27 mouse cellular contexts compared by ENCODE assay signal in genomic region chr14:79216366-79216765, GRCm38 (mm10). TPM values are rescaled to one million over a fixed set of nuclear protein-coding genes. Genes with fewer than 3 reads are reported as not detected.
DNase-seq lines count a peak whose midpoint lies in the region; ATAC-seq and TF ChIP-seq lines count a peak whose summit lies in the region.
"Had no signal": no experiment of that assay in that cellular context is flagged by ENCODE, and none has a peak within 500 bp of the region (broad histone marks: within the 10 kb centered on the region; RNA-seq: fewer than 3 reads in every experiment).

No protein-coding gene starts in this region.

- H3K9me3 ChIP-seq in embryonic facial prominence, embryonic 14.5 days (ENCODE audit: control insufficient read depth, low read length) = no peaks in the 10 kb centered on the region
- no peaks in the 10 kb centered on the region for H3K9me3 ChIP-seq in embryonic facial prominence, embryonic 10.5 days
- H3K9me3 ChIP-seq in lung, embryonic 14.5 days (ENCODE audit: low read depth, low read length) = no peaks in the 10 kb centered on the region
- H3K9me3 ChIP-seq: embryonic facial prominence, embryonic 13.5 days; forebrain, embryonic 13.5 days; forebrain, embryonic 15.5 days had no signal

- H3K27me3 ChIP-seq in embryonic facial prominence, embryonic 14.5 days (replicated peaks; ENCODE audit: control insufficient read depth, insufficient read depth, low read length) = no peaks in the 10 kb centered on the region
- H3K27me3 ChIP-seq in embryonic facial prominence, embryonic 10.5 days (replicated peaks; ENCODE audit: low read depth, poor library complexity, severe bottlenecking) = no peaks in the 10 kb centered on the region
- H3K27me3 ChIP-seq in lung, embryonic 14.5 days (ENCODE audit: insufficient read depth, low read length) = no peaks in the 10 kb centered on the region
- H3K27me3 ChIP-seq: embryonic facial prominence, embryonic 13.5 days; forebrain, embryonic 13.5 days; forebrain, embryonic 15.5 days; Patski had no signal

- ATAC-seq in embryonic facial prominence, embryonic 14.5 days (ENCODE audit: low read depth) = 0 out of 2 replicates have a peak, but pooled peaks have one; percentile 47
- peak; percentile 44; the same call in 1 of the 2 replicates for ATAC-seq in lung, embryonic 14.5 days (ENCODE audit: insufficient read depth)
- ATAC-seq: activated CD4-positive, CD25-positive, alpha-beta regulatory T cell, adult 4 months; forebrain, embryonic 13.5 days; forebrain, embryonic 15.5 days; forebrain, postnatal 0 days; Patski had no signal

- H3K4me3 ChIP-seq in embryonic facial prominence, embryonic 14.5 days (ENCODE audit: low read depth, low read length) = no peak overlapping the region
- H3K4me3 ChIP-seq in embryonic facial prominence, embryonic 10.5 days = no peak overlapping the region
- H3K4me3 ChIP-seq in lung, embryonic 14.5 days (ENCODE audit: low read depth, low read length) = no peak overlapping the region
- H3K4me3 ChIP-seq: embryonic facial prominence, embryonic 13.5 days; forebrain, embryonic 13.5 days; forebrain, embryonic 15.5 days had no signal

- 44% methylated on average over 2 of the region's 2 CpGs for WGBS in embryonic facial prominence, embryonic 14.5 days
- 72% methylated on average over 2 of the region's 2 CpGs for WGBS in embryonic facial prominence, embryonic 10.5 days
- WGBS in lung, embryonic 14.5 days = 46% methylated on average over 2 of the region's 2 CpGs

- peak; percentile 32 for DNase-seq in embryonic facial prominence, embryonic 14.5 days (ENCODE audit: low spot score)
- no peak for DNase-seq in embryonic facial prominence, embryonic 10.5 days (ENCODE audit: low spot score)
- no peak for DNase-seq in lung, embryonic 14.5 days
- DNase-seq in lung, postnatal 25 days (ENCODE audit: low spot score) = no peak
- DNase-seq in 3T3-L1 (ENCODE audit: low read depth, low spot score) = peak; percentile 54
- DNase-seq in layer of hippocampus, adult 18-20 months (ENCODE audit: low spot score in 2 of 2) = no peak
- DNase-seq: adrenal gland, adult 8-10 months; adrenal gland, postnatal 14 days; adrenal gland, postnatal 36 days; cerebellum, adult 11-12 months; cerebellum, adult 2 months; cerebellum, adult 9-10 months; cerebellum, postnatal 10 days; cerebellum, postnatal 25 days; forebrain, postnatal 0 days had no signal

- no peaks in the 10 kb centered on the region for H3K36me3 ChIP-seq in embryonic facial prominence, embryonic 14.5 days (ENCODE audit: control insufficient read depth, insufficient read depth, low read length)
- H3K36me3 ChIP-seq in embryonic facial prominence, embryonic 10.5 days (replicated peaks) = no peaks in the 10 kb centered on the region
- H3K36me3 ChIP-seq in lung, embryonic 14.5 days (ENCODE audit: insufficient read depth) = no peaks in the 10 kb centered on the region
- H3K36me3 ChIP-seq: embryonic facial prominence, embryonic 13.5 days; forebrain, embryonic 15.5 days had no signal

- peaks cover 4% of the 10 kb centered on the region; the same call in 1 of the 2 replicates for H3K4me1 ChIP-seq in embryonic facial prominence, embryonic 14.5 days (ENCODE audit: control insufficient read depth, insufficient read depth, low read length)
- H3K4me1 ChIP-seq in embryonic facial prominence, embryonic 10.5 days = no peaks in the 10 kb centered on the region; the same call in 1 of the 2 replicates
- no peaks in the 10 kb centered on the region for H3K4me1 ChIP-seq in lung, embryonic 14.5 days (ENCODE audit: insufficient read depth)
- H3K4me1 ChIP-seq: embryonic facial prominence, embryonic 13.5 days; forebrain, embryonic 13.5 days; forebrain, embryonic 15.5 days had no signal

- no peak overlapping the region for H3K27ac ChIP-seq in embryonic facial prominence, embryonic 14.5 days (replicated peaks; ENCODE audit: low read depth, low read length)
- H3K27ac ChIP-seq in embryonic facial prominence, embryonic 10.5 days (replicated peaks) = no peak overlapping the region
- H3K27ac ChIP-seq in lung, embryonic 14.5 days (ENCODE audit: low read depth) = no peak overlapping the region
- H3K27ac ChIP-seq: forebrain, embryonic 13.5 days; forebrain, embryonic 15.5 days had no signal

- H3K4me2 ChIP-seq in embryonic facial prominence, embryonic 14.5 days (ENCODE audit: low read depth, low read length) = no peak overlapping the region
- H3K4me2 ChIP-seq in lung, embryonic 14.5 days = no peak overlapping the region
- H3K4me2 ChIP-seq: embryonic facial prominence, embryonic 13.5 days; forebrain, embryonic 13.5 days; forebrain, embryonic 15.5 days had no signal

- no peak overlapping the region for H3K9ac ChIP-seq in embryonic facial prominence, embryonic 14.5 days (ENCODE audit: low read depth, low read length)
- no peak overlapping the region for H3K9ac ChIP-seq in lung, embryonic 14.5 days
- H3K9ac ChIP-seq: embryonic facial prominence, embryonic 13.5 days; forebrain, embryonic 13.5 days; forebrain, embryonic 15.5 days; forebrain, postnatal 0 days had no signal

- TF ChIP-seq CTCF in lung, embryonic 14.5 days (IDR thresholded peaks at IDR 0.05; ENCODE audit: low read depth) = no peak

RNA-seq across cellular contexts. Expression of gene Zfp957, which starts 30.8 kb away (rescaled TPM):
- not detected in 2 replicates for polyA plus RNA-seq in embryonic facial prominence, embryonic 14.5 days (2014; fragmentation: Nextera tagmentation; extraction: Ambion mirVana)
- polyA plus RNA-seq in embryonic facial prominence, embryonic 10.5 days (2016; fragmentation: Nextera tagmentation; extraction: Ambion mirVana) = not detected in 2 replicates
- polyA plus RNA-seq in lung, embryonic 14.5 days (2014; fragmentation: Nextera tagmentation; extraction: Ambion mirVana) = not detected in 2 replicates
- not detected for total RNA-seq in layer of hippocampus, adult 18-20 months (2021)
- total RNA-seq: adrenal gland, adult 18-20 months; adrenal gland, postnatal 14 days; adrenal gland, postnatal 36 days; ES-E14; forebrain, postnatal 0 days; MEL had no signal
- polyA plus RNA-seq: C2C12; cerebellum, adult 2 months; cortical plate, adult 2 months; embryonic facial prominence, embryonic 11.5 days; embryonic facial prominence, embryonic 13.5 days; forebrain, embryonic 11.5 days; forebrain, embryonic 13.5 days; forebrain, embryonic 15.5 days; forebrain, postnatal 0 days had no signal

Comparison
In these comparisons a context has a peak if more than half of its experiments do, and no peak if none do; other contexts are left out.
1. DNase-seq: peak in embryonic facial prominence, embryonic 14.5 days (single experiment) and 3T3-L1 (single experiment); none in embryonic facial prominence, embryonic 10.5 days (single experiment), lung, embryonic 14.5 days (single experiment), lung, postnatal 25 days (single experiment) and layer of hippocampus, adult 18-20 months (0 of 2).